Mouse (Mus musculus) MEL (cell line): ENCODE results near the gene Adamts16. TPM values are rescaled to one million over a fixed set of nuclear protein-coding genes. Genes with fewer than 3 reads are reported as not detected.

Experiments used
- DNase-seq: peaks from one replicate; pipeline ENCODE4 v3.0.0; 2011; ENCODE audit warnings: low read depth, low spot score
- H3K27ac ChIP-seq: 2 replicates; pipeline ENCODE4 v1.5.1; 2012; ENCODE audit warnings: low read depth, mild to moderate bottlenecking, control low read depth, low read length, moderate library complexity; ENCODE audit not compliant: control insufficient read depth
- H3K27me3 ChIP-seq, 2 experiments: fragments of 150-350 bp in 1 of 2; sonication (generic) in 1 of 2; 2 replicates each; pipeline ENCODE4 v1.6.1; 2012; ENCODE audit warnings: low read length in 2 of 2, mild to moderate bottlenecking in 2 of 2, improper control_type of control experiment in 1 of 2, moderate library complexity in 1 of 2; ENCODE audit not compliant: insufficient read depth in 2 of 2, control insufficient read depth in 1 of 2
- H3K36me3 ChIP-seq, 2 experiments: 2 replicates each; pipeline ENCODE4 v1.6.1; 2012 to 2014; ENCODE audit warnings: low read length in 2 of 2, improper control_type of control experiment in 1 of 2, inconsistent platforms in 1 of 2, mild to moderate bottlenecking in 1 of 2; ENCODE audit not compliant: insufficient read depth in 2 of 2, control insufficient read depth in 1 of 2
- H3K4me1 ChIP-seq, 2 experiments: fragments of 150-350 bp in 1 of 2; sonication (generic) in 1 of 2; 2 replicates each; pipeline ENCODE4 v1.6.1; 2012; ENCODE audit warnings: low read length in 2 of 2, improper control_type of control experiment in 1 of 2, mild to moderate bottlenecking in 1 of 2; ENCODE audit not compliant: insufficient read depth in 2 of 2, control insufficient read depth in 1 of 2
- H3K4me3 ChIP-seq, 2 experiments: fragments of 150-350 bp in 1 of 2; sonication (generic) in 1 of 2; 2 replicates each; pipeline ENCODE4 v1.5.1; 2012; ENCODE audit warnings: low read depth in 2 of 2, low read length in 2 of 2, mild to moderate bottlenecking in 2 of 2, moderate library complexity in 2 of 2, control low read depth in 1 of 2, improper control_type of control experiment in 1 of 2; ENCODE audit not compliant: control insufficient read depth in 1 of 2, insufficient read depth in 1 of 2
- H3K79me2 ChIP-seq: 2 replicates; pipeline ENCODE4 v1.6.1; 2012; ENCODE audit warnings: mild to moderate bottlenecking, low read length, moderate library complexity; ENCODE audit not compliant: control insufficient read depth, poor library complexity, insufficient read depth
- H3K9ac ChIP-seq: 2 replicates; pipeline ENCODE4 v1.6.1; 2012; ENCODE audit warnings: low read depth, mild to moderate bottlenecking, control low read depth, low read length, moderate library complexity; ENCODE audit not compliant: control insufficient read depth, poor library complexity, severe bottlenecking
- H3K9me3 ChIP-seq: fragments of 150-350 bp; sonication (generic); replicated peaks from 2 replicates; pipeline ENCODE4 v1.6.1; 2012; ENCODE audit warnings: mild to moderate bottlenecking, low read length, improper control_type of control experiment, moderate library complexity; ENCODE audit not compliant: insufficient read depth
- GATA1 ChIP-seq: IDR thresholded peaks from 2 replicates; pipeline ENCODE4 v1.6.1; 2011; ENCODE audit warnings: low read depth, low read length, improper control_type of control experiment
- HCFC1 ChIP-seq: IDR thresholded peaks from 2 replicates; pipeline ENCODE4 v1.6.1; 2012; ENCODE audit warnings: low read depth, mild to moderate bottlenecking, inconsistent platforms, low read length, improper control_type of control experiment, moderate library complexity
- MAZ ChIP-seq: IDR thresholded peaks from 2 replicates; pipeline ENCODE4 v1.6.1; 2012; ENCODE audit warnings: low read depth, mild to moderate bottlenecking, inconsistent platforms, low read length, improper control_type of control experiment
- SIN3A ChIP-seq: IDR thresholded peaks from 2 replicates; pipeline ENCODE4 v1.6.1; 2012; ENCODE audit warnings: low read length, improper control_type of control experiment, inconsistent platforms
- SMC3 ChIP-seq: IDR thresholded peaks from 2 replicates; pipeline ENCODE4 v1.6.1; 2011; ENCODE audit warnings: low read depth, low read length, improper control_type of control experiment
- polyA plus RNA-seq, 2 experiments: library from polyadenylated mRNA; stranded (reverse) in 1 of 2; unstranded in 1 of 2; fragments of >175 nt in 1 of 2; fragments of >200 nt in 1 of 2; gene quantifications; 2 replicates each; pipeline versions ENCODE4 v1.2.1 to v1.2.4; 2012; ENCODE audit warnings: low replicate concordance in 2 of 2, low read depth in 1 of 2; ENCODE audit not compliant: insufficient read length in 2 of 2, insufficient read depth in 1 of 2, missing spikeins in 1 of 2
- total RNA-seq: library from RNA; depleted of rRNA; stranded (reverse); fragments of 300-350 nt; gene quantifications from 2 replicates; pipeline ENCODE4 v1.2.3, GENCODE M21; 2012; rRNA removed

Adamts16 gene
- total and polyA plus RNA-seq, 3 experiments = not detected

GRCm38 (mm10) chr13:70681411-70682183, 160.0 kb downstream of the Adamts16 start (continued):
- TF ChIP-seq HCFC1 = no peak
- TF ChIP-seq SMC3 = no peak

- TF ChIP-seq GATA1 (no peak), MAZ (no peak), SIN3A (no peak)
- H3K4me3 ChIP-seq = no peak overlapping the region
These were observed 161.3 kb downstream of the Adamts16 start for GRCm38 (mm10) chr13:70680316-70680715.

More at GRCm38 (mm10) chr13:70680316-70680715, 161.3 kb downstream of the Adamts16 start:
- Histone ChIP-seq H3K27ac (no peak overlapping the region), H3K9me3 (no peaks in the 10 kb centered on the region), H3K4me1 (no peaks in the 10 kb centered on the region), H3K79me2 (no peaks in the 10 kb centered on the region), H3K36me3 (no peaks in the 10 kb centered on the region), H3K27me3 (no peaks in the 10 kb centered on the region), H3K9ac (no peak overlapping the region)
- no peak for DNase-seq

Other genes starting within 250 kb of the Adamts16 start
- gene Ice1, start 204.2 kb downstream of the Adamts16 start, total RNA-seq = 37.6 and 39.2 TPM in 2 replicates
- gene Ice1, start 204.2 kb downstream of the Adamts16 start, polyA plus RNA-seq = 10 to 100 TPM; 33.5 to 40.1 TPM